Mouse (Mus musculus) C2C12 (cell line): Measurements from ENCODE around the gene Gadd45a. TPM values are rescaled to one million over a fixed set of nuclear protein-coding genes. Genes with fewer than 3 reads are reported as not detected.

Source experiments
- H3K27me3 ChIP-seq: one replicate; pipeline ENCODE4 v1.6.1; 2011; ENCODE audit not compliant: control insufficient read depth, insufficient read depth, insufficient read length
- H3K36me3 ChIP-seq: one replicate; pipeline ENCODE4 v1.6.1; 2011; ENCODE audit not compliant: control insufficient read depth, insufficient read depth
- H3K4me3 ChIP-seq: one replicate; pipeline ENCODE4 v1.5.1; 2011; ENCODE audit warnings: mild to moderate bottlenecking, control low read depth; ENCODE audit not compliant: poor library complexity, insufficient read depth, severe bottlenecking
- H3K79me2 ChIP-seq: one replicate; pipeline ENCODE4 v1.6.1; 2011; ENCODE audit not compliant: control insufficient read depth, insufficient read depth
- H3K79me3 ChIP-seq: one replicate; pipeline ENCODE4 v1.6.1; 2011; ENCODE audit warnings: low read depth, control low read depth
- H3ac ChIP-seq: one replicate; pipeline ENCODE3; 2011; ENCODE audit warnings: low read depth; ENCODE audit not compliant: control insufficient read depth, insufficient read length
- CEBPB ChIP-seq: IDR thresholded peaks from one replicate; pipeline ENCODE4 v1.6.1; 2011; ENCODE audit warnings: low read depth, mild to moderate bottlenecking, control low read depth, moderate library complexity
- CTCF ChIP-seq: IDR thresholded peaks from one replicate; pipeline ENCODE4 v1.5.1; 2011; ENCODE audit not compliant: control insufficient read depth, insufficient read depth, insufficient read length
- FOSL1 ChIP-seq: IDR thresholded peaks from one replicate; pipeline ENCODE4 v1.8.0; 2011; ENCODE audit warnings: mild to moderate bottlenecking, low read length; ENCODE audit not compliant: poor library complexity, insufficient read depth, severe bottlenecking
- MAX ChIP-seq: IDR thresholded peaks from one replicate; pipeline ENCODE4 v1.6.1; 2011; ENCODE audit warnings: mild to moderate bottlenecking, control low read depth
- MYOD1 ChIP-seq: IDR thresholded peaks from one replicate; pipeline ENCODE4 v1.6.1; 2011; ENCODE audit warnings: low read depth; ENCODE audit not compliant: control insufficient read depth, insufficient read length
- MYOG ChIP-seq: IDR thresholded peaks from one replicate; pipeline ENCODE4 v1.6.1; 2011; ENCODE audit not compliant: control insufficient read depth, insufficient read length; ENCODE audit errors: extremely low read depth
- USF1 ChIP-seq: IDR thresholded peaks from one replicate; pipeline ENCODE4 v1.6.1; 2011; ENCODE audit warnings: low read depth, mild to moderate bottlenecking, control low read depth, moderate library complexity
- polyA plus RNA-seq: library from polyadenylated mRNA; unstranded; fragments of >200 nt; fragmentation: generic; extraction: Trizol; gene quantifications from one replicate; pipeline ENCODE4 v1.2.1, GENCODE M21; 2012; ENCODE audit warnings: missing spikeins

Gadd45a gene
- polyA plus RNA-seq, 1 experiment, result 16.8 TPM

DNA sequence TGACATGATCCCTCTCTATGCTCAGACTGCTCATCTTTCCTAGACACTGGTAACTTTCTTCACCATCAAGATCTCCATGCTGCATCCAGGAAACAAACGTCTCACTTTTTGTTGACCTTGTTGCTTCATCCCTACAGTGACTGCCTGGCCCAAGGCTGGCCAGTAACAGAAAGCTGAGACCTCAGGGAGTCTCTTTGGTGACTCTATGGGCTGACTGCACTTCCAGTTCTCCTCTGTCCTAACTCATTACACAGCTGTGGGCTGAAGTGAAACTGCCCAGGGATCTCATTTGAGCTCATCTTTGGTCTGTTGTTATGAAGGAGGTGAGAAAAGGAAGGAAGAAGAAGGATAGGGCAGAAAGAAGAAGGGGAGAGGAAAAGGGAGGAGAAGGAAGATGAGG lies 39.1 kb upstream of the Gadd45a start:
- Histone ChIP-seq H3ac (no peak overlapping the region), H3K27me3 (no peaks in the 10 kb centered on the region)
- no peak for TF ChIP-seq FOSL1
- no peak for TF ChIP-seq MAX
- no peak for TF ChIP-seq CEBPB
- no peak for TF ChIP-seq USF1
- no peak for TF ChIP-seq MYOG
- no peak for TF ChIP-seq MYOD1
- no peak for TF ChIP-seq CTCF

DNA sequence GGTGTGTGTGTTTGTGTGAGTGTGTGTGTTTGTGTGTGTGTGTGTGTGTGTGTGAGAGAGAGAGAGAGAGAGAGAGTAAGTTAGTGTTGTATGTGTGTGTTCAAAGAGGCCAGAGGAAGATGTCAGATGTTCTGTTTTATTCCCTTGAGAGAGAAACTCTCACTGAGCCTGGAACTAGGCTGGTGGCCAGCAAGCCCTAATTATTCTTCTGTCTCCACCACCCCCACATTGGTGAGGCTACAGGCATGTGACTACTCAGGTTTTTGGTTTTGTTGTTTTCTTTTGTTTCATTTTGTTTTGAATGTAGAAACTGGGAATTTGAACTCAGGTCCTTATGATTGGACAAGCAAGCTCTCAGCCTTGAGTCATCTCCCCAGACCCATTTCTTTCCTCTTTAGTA lies 37.6 kb upstream of the Gadd45a start:
- Histone ChIP-seq H3K27me3 (no peaks in the 10 kb centered on the region), H3K79me2 (no peaks in the 10 kb centered on the region), H3K36me3 (no peaks in the 10 kb centered on the region), H3ac (no peak overlapping the region), H3K4me3 (no peak overlapping the region), H3K79me3 (no peaks in the 10 kb centered on the region)
- no peak for TF ChIP-seq CTCF
- no peak for TF ChIP-seq FOSL1
- TF ChIP-seq MAX, result no peak
- no peak for TF ChIP-seq USF1
- TF ChIP-seq MYOD1, result no peak
- no peak for TF ChIP-seq CEBPB
- TF ChIP-seq MYOG, result no peak

More for the DNA sequence above, 39.1 kb upstream of the Gadd45a start:
- Histone ChIP-seq H3K36me3 (no peaks in the 10 kb centered on the region), H3K79me2 (no peaks in the 10 kb centered on the region), H3K79me3 (no peaks in the 10 kb centered on the region), H3K4me3 (no peak overlapping the region)

DNA sequence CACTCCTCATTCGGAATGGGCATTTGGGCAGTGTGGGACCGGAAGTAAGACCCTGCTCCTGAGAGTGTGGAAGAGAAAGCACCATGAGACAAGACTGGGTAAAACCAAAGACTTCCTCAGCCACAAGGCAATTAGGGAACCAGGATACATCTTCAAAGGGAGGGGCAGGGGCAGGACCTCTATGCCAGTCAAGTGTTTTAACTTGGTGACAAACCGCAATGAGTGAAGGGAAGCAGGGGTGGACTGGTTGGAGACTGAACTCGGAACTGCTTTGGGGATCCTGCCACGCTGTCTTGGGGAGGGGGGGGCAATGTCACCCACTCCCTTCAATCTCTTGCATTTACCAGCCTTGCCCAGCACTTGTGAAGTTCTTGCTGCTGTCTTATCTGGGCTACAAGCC lies 36.7 kb upstream of the Gadd45a start:
- H3K36me3 ChIP-seq, result no peaks in the 10 kb centered on the region
- TF ChIP-seq CTCF (no peak), MYOG (no peak), USF1 (no peak), MAX (no peak), CEBPB (no peak), FOSL1 (no peak), MYOD1 (no peak)

DNA sequence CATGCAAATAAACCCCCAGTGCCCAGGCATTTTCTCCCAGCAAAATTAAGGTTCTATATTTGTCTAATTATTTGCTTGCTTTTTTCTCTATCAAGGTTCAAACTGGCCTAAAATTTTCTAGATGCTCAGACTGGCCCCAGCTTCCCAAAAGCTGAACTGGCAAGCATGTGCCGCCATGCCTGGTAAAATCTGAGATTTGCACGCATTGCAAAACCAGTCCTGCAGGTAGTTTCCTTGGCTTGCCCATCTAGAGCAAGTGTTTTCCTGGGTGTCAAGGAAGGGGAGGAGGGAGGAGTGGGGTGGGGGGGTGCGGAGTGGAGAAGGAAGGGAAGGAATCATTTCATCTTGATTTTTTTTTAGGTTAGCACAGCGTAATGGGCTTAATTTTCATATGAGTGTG lies 36.2 kb upstream of the Gadd45a start:
- Histone ChIP-seq H3K27me3 (no peaks in the 10 kb centered on the region), H3K79me3 (no peaks in the 10 kb centered on the region), H3K79me2 (no peaks in the 10 kb centered on the region), H3K4me3 (no peak overlapping the region), H3ac (no peak overlapping the region), H3K36me3 (no peaks in the 10 kb centered on the region)
- no peak for TF ChIP-seq FOSL1
- TF ChIP-seq MYOG, result no peak
- TF ChIP-seq CEBPB, result no peak
- no peak for TF ChIP-seq USF1
- no peak for TF ChIP-seq CTCF
- TF ChIP-seq MAX, result no peak
- TF ChIP-seq MYOD1, result no peak

More for the DNA sequence above, 36.7 kb upstream of the Gadd45a start:
- H3K27me3 ChIP-seq, result no peaks in the 10 kb centered on the region
- H3K79me3 ChIP-seq, result no peaks in the 10 kb centered on the region
- H3ac ChIP-seq, result no peak overlapping the region
- H3K4me3 ChIP-seq, result no peak overlapping the region
- no peaks in the 10 kb centered on the region for H3K79me2 ChIP-seq

DNA sequence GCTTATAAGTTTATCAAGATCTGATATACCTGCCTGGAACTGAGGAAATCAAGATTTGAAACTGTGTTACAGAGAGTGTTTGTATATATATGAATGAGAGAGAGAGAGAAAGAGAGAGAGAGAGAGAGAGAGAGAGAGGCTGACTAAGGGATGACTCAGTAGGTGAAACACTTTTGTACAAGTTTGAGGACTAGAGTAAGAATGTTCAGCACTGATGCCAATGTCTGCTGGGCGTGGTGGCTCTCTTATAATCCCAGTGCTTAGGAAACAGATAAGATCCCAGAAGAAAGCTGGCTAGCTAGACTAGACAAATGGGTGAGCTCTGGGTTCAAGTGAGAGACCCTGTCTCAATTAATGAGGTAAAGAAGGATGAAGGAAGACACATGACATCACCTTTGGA lies 34.4 kb upstream of the Gadd45a start:
- Histone ChIP-seq H3K36me3 (no peaks in the 10 kb centered on the region), H3K27me3 (no peaks in the 10 kb centered on the region), H3K79me3 (no peaks in the 10 kb centered on the region), H3ac (no peak overlapping the region), H3K79me2 (no peaks in the 10 kb centered on the region), H3K4me3 (no peak overlapping the region)
- TF ChIP-seq FOSL1 (peak; percentile 53), MYOD1 (no peak)

DNA sequence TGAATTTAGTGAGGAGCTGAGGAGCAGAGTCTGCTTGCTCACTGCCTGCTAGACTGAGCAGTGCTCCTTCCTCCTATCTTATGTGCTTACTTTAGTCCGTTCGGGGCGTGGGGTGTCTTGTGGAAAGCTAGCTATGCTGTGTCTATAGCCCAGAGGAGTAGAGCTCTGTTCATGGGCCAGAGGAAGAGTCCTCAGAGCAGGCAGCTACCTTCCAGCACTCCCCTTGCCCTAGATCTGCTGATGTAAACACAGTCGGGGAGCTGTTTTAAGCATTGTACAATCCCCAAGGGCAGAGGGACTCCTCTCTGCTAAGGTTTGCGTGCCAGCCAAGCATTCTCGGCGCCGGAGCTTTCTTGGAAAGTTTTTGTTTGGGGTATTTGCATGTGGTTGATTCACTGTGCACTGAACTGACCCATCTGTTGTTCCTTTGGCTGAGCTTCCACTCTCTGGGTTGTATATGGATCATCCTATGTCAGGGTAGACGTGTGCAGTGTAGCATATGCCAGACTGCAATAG lies 32.6 kb upstream of the Gadd45a start:
- Histone ChIP-seq H3ac (no peak overlapping the region), H3K4me3 (no peak overlapping the region), H3K36me3 (no peaks in the 10 kb centered on the region), H3K27me3 (no peaks in the 10 kb centered on the region), H3K79me3 (no peaks in the 10 kb centered on the region), H3K79me2 (no peaks in the 10 kb centered on the region)
- TF ChIP-seq CEBPB (no peak), MYOD1 (no peak), USF1 (no peak), FOSL1 (no peak)
